Mouse (Mus musculus) limb, embryonic 11.5 days (tissue): Measurements from ENCODE around the gene Zmiz1. TPM values are rescaled to one million over a fixed set of nuclear protein-coding genes. Genes with fewer than 3 reads are reported as not detected.

Source experiments
- ATAC-seq: fragments of 200-750 bp; cut with Nextera tagmentation; 2 replicates; pipeline ENCODE4 v1.8.0; 2017; ENCODE audit warnings: low read depth; ENCODE audit not compliant: insufficient number of reproducible peaks, low FRiP score, low TSS enrichment
- DNase-seq: peaks from one replicate; pipeline ENCODE4 v3.0.0-alpha.2; 2015; ENCODE audit warnings: low spot score
- H3K27ac ChIP-seq: fragments of 300-500 bp; sonication (generic); replicated peaks from 2 replicates; pipeline ENCODE4 v1.5.1; 2014; ENCODE audit warnings: low read depth, mild to moderate bottlenecking, low read length
- H3K27me3 ChIP-seq: fragments of 300-500 bp; sonication (generic); 2 replicates; pipeline ENCODE4 v1.6.1; 2014; ENCODE audit warnings: mild to moderate bottlenecking, low read length, mixed read lengths; ENCODE audit not compliant: control insufficient read depth, insufficient read depth
- H3K36me3 ChIP-seq: fragments of 300-500 bp; sonication (generic); 2 replicates; pipeline ENCODE4 v1.6.1; 2014; ENCODE audit warnings: mild to moderate bottlenecking, low read length, moderate library complexity, mixed read lengths; ENCODE audit not compliant: control insufficient read depth, insufficient read depth
- H3K4me1 ChIP-seq: fragments of 300-500 bp; sonication (generic); 2 replicates; pipeline ENCODE4 v1.6.1; 2014; ENCODE audit warnings: low read length, mixed read lengths; ENCODE audit not compliant: control insufficient read depth, insufficient read depth
- H3K4me2 ChIP-seq: fragments of 300-500 bp; sonication (generic); 2 replicates; pipeline ENCODE4 v1.6.1; 2014; ENCODE audit warnings: low read depth, mild to moderate bottlenecking, moderate library complexity; ENCODE audit not compliant: severe bottlenecking
- H3K4me3 ChIP-seq: fragments of 300-500 bp; sonication (generic); 2 replicates; pipeline ENCODE4 v1.5.1; 2014; ENCODE audit warnings: low read depth, low read length
- H3K9ac ChIP-seq: fragments of 300-500 bp; sonication (generic); 2 replicates; pipeline ENCODE4 v1.6.1; 2014; ENCODE audit warnings: mild to moderate bottlenecking, low read length
- H3K9me3 ChIP-seq: fragments of 300-500 bp; sonication (generic); 2 replicates; pipeline ENCODE4 v1.6.1; 2016; ENCODE audit warnings: low read length; ENCODE audit not compliant: control insufficient read depth
- WGBS: fragments of 180-500 bp; shearing (Covaris S2); extraction: QIAGEN DNeasy Blood & Tissue Kit; methylation state at CpG from one replicate; pipeline ENCODE4 v1.1.7; 2014; 5-methylcytosine and 5-hydroxymethylcytosine counted together
- polyA plus RNA-seq: library from polyadenylated mRNA; unstranded; fragments of >200 nt; fragmentation: Nextera tagmentation; extraction: Ambion mirVana; gene quantifications from 2 replicates; pipeline ENCODE4 v1.2.1, GENCODE M21; 2014

Gene Zmiz1
- polyA plus RNA-seq, 1 experiment from 2014 or later = 59.0 TPM

GRCm38 (mm10) chr14:25619066-25619762 is 160.2 kb downstream of the Zmiz1 start:
- Histone ChIP-seq H3K36me3 (peaks cover 5% of the 10 kb centered on the region), H3K9ac (no peak overlapping the region), H3K4me2 (no peak overlapping the region), H3K4me1 (peaks cover 6% of the 10 kb centered on the region), H3K27ac (no peak overlapping the region), H3K4me3 (no peak overlapping the region), H3K27me3 (no peaks in the 10 kb centered on the region), H3K9me3 (no peaks in the 10 kb centered on the region)
- no peak for DNase-seq
- no peak for ATAC-seq
- WGBS = 87% methylated on average over 4 of the region's 4 CpGs

GRCm38 (mm10) chr14:25620766-25621165 is 161.8 kb downstream of the Zmiz1 start:
- Histone ChIP-seq H3K9me3 (no peaks in the 10 kb centered on the region), H3K4me2 (no peak overlapping the region), H3K27ac (no peak overlapping the region), H3K4me3 (no peak overlapping the region), H3K4me1 (peaks cover 7% of the 10 kb centered on the region), H3K36me3 (peaks cover 7% of the 10 kb centered on the region), H3K9ac (no peak overlapping the region), H3K27me3 (no peaks in the 10 kb centered on the region)
- DNase-seq = no peak
- 77% methylated on average over 4 of the region's 4 CpGs for WGBS
- ATAC-seq = no peak

- Histone ChIP-seq H3K36me3 (peaks cover 5% of the 10 kb centered on the region), H3K9me3 (no peaks in the 10 kb centered on the region), H3K9ac (no peak overlapping the region), H3K4me1 (peaks cover 7% of the 10 kb centered on the region), H3K4me2 (no peak overlapping the region), H3K4me3 (no peak overlapping the region), H3K27ac (0 out of 2 replicates have a peak overlapping the region, but pooled peaks have one; percentile 22), H3K27me3 (no peaks in the 10 kb centered on the region)
- ATAC-seq (no peak), DNase-seq (no peak)
- 48% methylated on average over 7 of the region's 7 CpGs for WGBS
Measured at GRCm38 (mm10) chr14:25623698-25624097, 164.7 kb downstream of the Zmiz1 start.

- H3K9ac ChIP-seq = no peak overlapping the region
- H3K9me3 ChIP-seq = no peaks in the 10 kb centered on the region
- no peak for ATAC-seq
- no peaks in the 10 kb centered on the region for H3K27me3 ChIP-seq
- no peak for DNase-seq
- H3K27ac ChIP-seq = no peak overlapping the region
- no peak overlapping the region for H3K4me2 ChIP-seq
- WGBS = 84% methylated on average over 6 of the region's 6 CpGs
- peaks cover 7% of the 10 kb centered on the region for H3K4me1 ChIP-seq
- peaks cover 5% of the 10 kb centered on the region for H3K36me3 ChIP-seq
- H3K4me3 ChIP-seq = no peak overlapping the region
Measured at GRCm38 (mm10) chr14:25624659-25625058, 165.7 kb downstream of the Zmiz1 start.

GRCm38 (mm10) chr14:25627599-25628255 is 168.7 kb downstream of the Zmiz1 start:
- Histone ChIP-seq H3K9me3 (no peaks in the 10 kb centered on the region), H3K4me3 (no peak overlapping the region), H3K36me3 (peaks cover 7% of the 10 kb centered on the region), H3K9ac (no peak overlapping the region), H3K4me2 (no peak overlapping the region), H3K27me3 (no peaks in the 10 kb centered on the region), H3K27ac (no peak overlapping the region), H3K4me1 (peaks cover 7% of the 10 kb centered on the region)
- no peak for DNase-seq
- WGBS = 66% methylated on average over 3 of the region's 3 CpGs
- ATAC-seq = no peak; the same call in 1 of the 2 replicates

- 90% methylated on average over 5 of the region's 5 CpGs for WGBS
- ATAC-seq = no peak
- H3K4me3 ChIP-seq = no peak overlapping the region
- no peak overlapping the region for H3K4me2 ChIP-seq
- no peaks in the 10 kb centered on the region for H3K9me3 ChIP-seq
- DNase-seq = no peak
- H3K4me1 ChIP-seq = peaks cover 7% of the 10 kb centered on the region
- peaks cover 7% of the 10 kb centered on the region for H3K36me3 ChIP-seq
- no peak overlapping the region for H3K9ac ChIP-seq
- H3K27ac ChIP-seq = no peak overlapping the region
- no peaks in the 10 kb centered on the region for H3K27me3 ChIP-seq
Measured at GRCm38 (mm10) chr14:25628448-25629099, 169.6 kb downstream of the Zmiz1 start.

- H3K4me2 ChIP-seq = no peak overlapping the region
- H3K27me3 ChIP-seq = no peaks in the 10 kb centered on the region
- no peaks in the 10 kb centered on the region for H3K9me3 ChIP-seq
- no peaks in the 10 kb centered on the region for H3K4me1 ChIP-seq
- DNase-seq (no peak), ATAC-seq (no peak)
- H3K36me3 ChIP-seq = peaks cover 2% of the 10 kb centered on the region; the same call in 1 of the 2 replicates
- H3K27ac ChIP-seq = no peak overlapping the region
- no peak overlapping the region for H3K9ac ChIP-seq
- 85% methylated on average over 12 of the region's 12 CpGs for WGBS
- no peak overlapping the region for H3K4me3 ChIP-seq
Measured at GRCm38 (mm10) chr14:25629866-25630606, 171.1 kb downstream of the Zmiz1 start.
